ENCODE assay signal across 15 mouse cellular contexts in the genomic region with DNA sequence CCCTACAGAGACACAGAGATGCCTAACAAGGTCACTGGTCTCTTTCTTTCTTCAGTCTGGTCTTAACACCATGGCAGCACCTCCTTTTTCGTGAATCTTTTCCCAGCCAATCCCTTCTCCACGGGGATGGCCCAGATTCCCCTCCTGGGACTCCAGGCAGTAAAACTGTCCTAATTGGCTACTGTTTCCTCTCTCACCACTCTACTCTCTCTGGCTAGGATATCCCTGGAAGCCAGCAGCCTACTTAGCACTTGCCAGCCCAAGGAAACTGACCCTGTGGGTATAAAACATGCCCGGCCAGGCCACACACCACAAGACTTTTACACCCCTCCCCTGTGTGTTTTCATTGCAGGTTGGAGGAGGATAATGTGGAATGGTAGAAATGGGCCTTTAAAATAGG.
A peak's percentile ranks its signal among the peaks of the same experiment; 100 is the strongest.
DNase-seq lines count a peak whose midpoint lies in the region; ATAC-seq and TF ChIP-seq lines count a peak whose summit lies in the region.
"Had no signal": no experiment of that assay in that cellular context is flagged by ENCODE, and none has a peak within 500 bp of the region (broad histone marks: within the 10 kb centered on the region; RNA-seq: fewer than 3 reads in every experiment).

No protein-coding gene starts in this region.

- no peaks in the 10 kb centered on the region for H3K9me3 ChIP-seq in hindbrain, postnatal 0 days (ENCODE audit: low read length)
- no peaks in the 10 kb centered on the region for H3K9me3 ChIP-seq in hindbrain, embryonic 16.5 days (ENCODE audit: control insufficient read depth, low read length)
- H3K9me3 ChIP-seq: embryonic facial prominence, embryonic 10.5 days; heart, embryonic 13.5 days; intestine, embryonic 15.5 days; liver, embryonic 13.5 days; megakaryocyte, embryonic 14.5 days had no signal

- no peak for TF ChIP-seq CTCF in hindbrain, postnatal 0 days (IDR thresholded peaks at IDR 0.05; ENCODE audit: low read depth)
- TF ChIP-seq CTCF in olfactory bulb, adult 2 months (IDR thresholded peaks at IDR 0.05; ENCODE audit: insufficient read depth, low read depth, low read length) = no peak

- no peaks in the 10 kb centered on the region for H3K4me1 ChIP-seq in hindbrain, postnatal 0 days (ENCODE audit: insufficient read depth, low read length)
- H3K4me1 ChIP-seq in hindbrain, embryonic 16.5 days (ENCODE audit: control insufficient read depth, insufficient read depth, low read depth, low read length) = peaks cover 2% of the 10 kb centered on the region; the same call in 1 of the 2 replicates
- peaks cover 7% of the 10 kb centered on the region for H3K4me1 ChIP-seq in olfactory bulb, adult 2 months (ENCODE audit: control insufficient read depth, insufficient read depth, low read length)
- H3K4me1 ChIP-seq: intestine, embryonic 15.5 days; liver, embryonic 13.5 days had no signal

- peak overlapping the region; percentile 71 for H3K27ac ChIP-seq in hindbrain, postnatal 0 days
- no peak overlapping the region for H3K27ac ChIP-seq in hindbrain, embryonic 16.5 days (ENCODE audit: low read depth, low read length)
- H3K27ac ChIP-seq in olfactory bulb, adult 2 months (ENCODE audit: insufficient read depth, low read depth, low read length) = peak overlapping the region; percentile 42; the same call in 1 of the 2 replicates
- H3K27ac ChIP-seq: heart, embryonic 13.5 days; intestine, embryonic 15.5 days; liver, embryonic 13.5 days had no signal

- H3K36me3 ChIP-seq in hindbrain, postnatal 0 days (ENCODE audit: insufficient read depth, low read length) = no peaks in the 10 kb centered on the region
- no peaks in the 10 kb centered on the region for H3K36me3 ChIP-seq in hindbrain, embryonic 16.5 days (ENCODE audit: control insufficient read depth, insufficient read depth, low read length)
- H3K36me3 ChIP-seq: embryonic facial prominence, embryonic 10.5 days; heart, embryonic 13.5 days; intestine, embryonic 15.5 days; liver, embryonic 13.5 days had no signal

- H3K4me2 ChIP-seq in hindbrain, postnatal 0 days (ENCODE audit: low read depth, low read length) = no peak overlapping the region
- no peak overlapping the region for H3K4me2 ChIP-seq in hindbrain, embryonic 16.5 days (ENCODE audit: low read length)
- H3K4me2 ChIP-seq: heart, embryonic 13.5 days; intestine, embryonic 15.5 days; liver, embryonic 13.5 days had no signal

- H3K4me3 ChIP-seq in hindbrain, postnatal 0 days (ENCODE audit: low read length) = no peak overlapping the region
- H3K4me3 ChIP-seq in hindbrain, embryonic 16.5 days (ENCODE audit: low read length) = no peak overlapping the region
- no peak overlapping the region for H3K4me3 ChIP-seq in olfactory bulb, adult 2 months (ENCODE audit: insufficient read depth, low read depth, low read length)
- H3K4me3 ChIP-seq: embryonic facial prominence, embryonic 10.5 days; heart, embryonic 13.5 days; intestine, embryonic 15.5 days; liver, embryonic 13.5 days; megakaryocyte, embryonic 14.5 days had no signal

- WGBS in hindbrain, postnatal 0 days = 78% methylated on average over 3 of the region's 3 CpGs
- 74% methylated on average over 3 of the region's 3 CpGs for WGBS in hindbrain, embryonic 16.5 days
- WGBS in olfactory bulb, adult 2 months = 83% methylated on average over 3 of the region's 3 CpGs

- ATAC-seq in hindbrain, postnatal 0 days = peak; percentile 41; the same call in 1 of the 2 replicates
- ATAC-seq in hindbrain, embryonic 16.5 days = no peak

- no peak for TF ChIP-seq POLR2A in olfactory bulb, adult 2 months (IDR thresholded peaks at IDR 0.05; ENCODE audit: insufficient read depth, low read depth, low read length)

- H3K9ac ChIP-seq in hindbrain, postnatal 0 days (replicated peaks; ENCODE audit: low read length) = no peak overlapping the region
- H3K9ac ChIP-seq in hindbrain, embryonic 16.5 days (ENCODE audit: low read depth, low read length) = no peak overlapping the region
- H3K9ac ChIP-seq: intestine, embryonic 15.5 days; liver, embryonic 13.5 days had no signal

- peak; percentile 8 for DNase-seq in cerebellum, adult 11 months
- no peak for DNase-seq in cerebellum, postnatal 36 days
- peak; percentile 22 for DNase-seq in hindbrain, postnatal 0 days (ENCODE audit: low spot score)
- DNase-seq in right cerebral cortex, postnatal 10 days (ENCODE audit: low spot score in 2 of 2) = peak; percentile 50 to 63
- no peak for DNase-seq in right cerebral cortex, postnatal 4 days
- no peak for DNase-seq in embryo, embryonic 11 days
- DNase-seq: adrenal gland, adult 8-10 months; liver, embryonic 13.5 days; right cerebral cortex, postnatal 14 days had no signal

- H3K27me3 ChIP-seq in hindbrain, postnatal 0 days (ENCODE audit: insufficient read depth, low read length) = no peaks in the 10 kb centered on the region
- H3K27me3 ChIP-seq in hindbrain, embryonic 16.5 days (replicated peaks; ENCODE audit: control insufficient read depth, insufficient read depth, low read length) = no peaks in the 10 kb centered on the region
- H3K27me3 ChIP-seq: heart, embryonic 13.5 days; intestine, embryonic 15.5 days had no signal

Comparison
In these comparisons a context has a peak if more than half of its experiments do, and no peak if none do; other contexts are left out.
1. DNase-seq: peak in cerebellum, adult 11 months (single experiment), hindbrain, postnatal 0 days (single experiment) and right cerebral cortex, postnatal 10 days (2 of 2); none in cerebellum, postnatal 36 days (0 of 2), right cerebral cortex, postnatal 4 days (single experiment) and embryo, embryonic 11 days (single experiment).